Mouse (Mus musculus) adipocyte (in vitro differentiated cells): ENCODE data around the gene Olfr960.

Experiments used
- DNase-seq: peaks from one replicate; pipeline ENCODE4 v3.0.0-alpha.2; 2016; ENCODE audit warnings: low spot score

Gene Olfr960

GRCm38 (mm10) chr9:39621073-39621472 is at the start of gene Olfr960:
Olfr960 (plus strand) TSS chr9:39621373.
- no peak for DNase-seq

GRCm38 (mm10) chr9:39575469-39575868 is 45.7 kb upstream of the Olfr960 start, which contains the start of gene Olfr959:
Olfr959 (minus strand) TSS chr9:39575569.
- DNase-seq: no peak

GRCm38 (mm10) chr9:39577050-39577449 is 44.1 kb upstream of the Olfr960 start:
- no peak for DNase-seq

GRCm38 (mm10) chr9:39602536-39603332 is 18.4 kb upstream of the Olfr960 start:
- no peak for DNase-seq

GRCm38 (mm10) chr9:39603333-39603845 is 17.8 kb upstream of the Olfr960 start:
- DNase-seq: no peak

GRCm38 (mm10) chr9:39603999-39604453 is 17.1 kb upstream of the Olfr960 start, which contains the start of gene AW551984:
AW551984 (minus strand) TSS chr9:39604403.
- no peak for DNase-seq

- no peak for DNase-seq
Measured at GRCm38 (mm10) chr9:39608497-39608896, 12.7 kb upstream of the Olfr960 start.

GRCm38 (mm10) chr9:39610355-39610754 is 10.8 kb upstream of the Olfr960 start, which contains the start of gene Olfr148:
Olfr148 (plus strand) TSS chr9:39610655.
- DNase-seq: no peak

- no peak for DNase-seq
Measured at GRCm38 (mm10) chr9:39611953-39612352, 9.2 kb upstream of the Olfr960 start.

GRCm38 (mm10) chr9:39623783-39624182 is 2.6 kb downstream of the Olfr960 start:
- DNase-seq: no peak

GRCm38 (mm10) chr9:39624711-39625110 is 3.5 kb downstream of the Olfr960 start:
- DNase-seq: no peak

- no peak for DNase-seq
Measured at GRCm38 (mm10) chr9:39629069-39629468, 7.9 kb downstream of the Olfr960 start.

- DNase-seq: no peak
Measured at GRCm38 (mm10) chr9:39633913-39634594, 12.9 kb downstream of the Olfr960 start.

- no peak for DNase-seq
Measured at GRCm38 (mm10) chr9:39644785-39645184, 23.6 kb downstream of the Olfr960 start, which contains the start of gene Olfr961. Olfr961 (plus strand) TSS chr9:39645085.

- no peak for DNase-seq
Measured at GRCm38 (mm10) chr9:39647382-39647781, 26.2 kb downstream of the Olfr960 start.

- DNase-seq: no peak
Measured at GRCm38 (mm10) chr9:39654756-39655396, 33.7 kb downstream of the Olfr960 start.

- no peak for DNase-seq
Measured at GRCm38 (mm10) chr9:39666905-39667304, 45.7 kb downstream of the Olfr960 start, which contains the start of gene Olfr963. Olfr963 (plus strand) TSS chr9:39667205.

GRCm38 (mm10) chr9:39669723-39670122 is 48.5 kb downstream of the Olfr960 start:
- DNase-seq: no peak
